Mouse (Mus musculus) cortical plate, adult 2 months (tissue): ENCODE data around the gene Mrpl12.

ENCODE experiments used
- CTCF ChIP-seq: fragments of 200-500 bp; IDR thresholded peaks from 2 replicates; pipeline ENCODE4 v1.5.1; 2011; ENCODE audit warnings: mild to moderate bottlenecking, control low read depth, low read length; ENCODE audit not compliant: insufficient read depth; ENCODE audit errors: extremely low read depth
- POLR2A ChIP-seq: fragments of 200-500 bp; IDR thresholded peaks from 2 replicates; pipeline ENCODE4 v1.6.1; 2011; ENCODE audit warnings: mild to moderate bottlenecking, low read length, control low read depth; ENCODE audit not compliant: insufficient read depth; ENCODE audit errors: extremely low read depth

DNA sequence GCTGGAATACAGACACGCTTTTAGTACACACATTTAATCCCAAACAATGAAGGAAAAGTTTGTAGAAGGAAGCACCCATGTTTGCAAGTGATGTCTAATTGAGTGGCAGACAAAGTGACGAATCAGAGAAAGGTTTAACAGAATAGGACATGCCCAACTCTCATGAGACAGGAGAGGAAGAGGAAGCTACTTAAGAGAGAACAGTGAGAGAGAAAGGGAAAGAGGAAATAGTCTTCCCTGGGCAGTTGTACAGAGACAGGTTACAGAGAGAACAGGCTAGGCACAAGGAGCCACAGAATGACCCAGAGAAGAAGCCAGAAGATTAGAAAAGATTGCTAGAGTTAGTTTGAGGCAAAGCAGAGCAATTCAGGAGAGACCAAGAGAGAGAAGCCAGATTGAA, 41.5 kb downstream of the Mrpl12 start:
- TF ChIP-seq CTCF (no peak), POLR2A (no peak)
